Mouse (Mus musculus): ENCODE data around the gene Ptprh.
A peak's percentile ranks its signal among the peaks of the same experiment; 100 is the strongest.

Gene Ptprh

DNA sequence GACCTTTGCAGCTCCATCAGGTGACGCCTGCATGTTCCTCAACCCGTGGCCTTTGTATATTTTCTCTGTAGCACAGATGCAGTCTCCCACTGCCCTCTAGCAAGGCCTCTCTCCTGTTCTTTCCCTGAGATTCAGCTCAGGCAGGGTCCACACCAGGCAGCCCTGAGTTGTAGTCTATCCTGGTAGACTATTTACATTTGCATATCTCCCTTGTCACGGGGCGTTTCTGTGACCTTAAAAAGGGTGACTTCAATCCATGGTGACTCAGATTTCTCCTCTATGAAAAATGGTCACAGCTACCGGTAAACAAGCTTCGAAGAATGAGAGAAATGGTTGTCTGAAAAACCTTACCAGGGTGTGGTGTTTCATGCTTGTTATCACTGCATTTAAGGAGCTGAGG, at the start of gene Ptprh:
TSS of gene Ptprh (minus strand) at position 169 of the 400 bp plus-strand sequence.
- DNase-seq (ENCODE audit: low read depth, low spot score), result no peak

DNA sequence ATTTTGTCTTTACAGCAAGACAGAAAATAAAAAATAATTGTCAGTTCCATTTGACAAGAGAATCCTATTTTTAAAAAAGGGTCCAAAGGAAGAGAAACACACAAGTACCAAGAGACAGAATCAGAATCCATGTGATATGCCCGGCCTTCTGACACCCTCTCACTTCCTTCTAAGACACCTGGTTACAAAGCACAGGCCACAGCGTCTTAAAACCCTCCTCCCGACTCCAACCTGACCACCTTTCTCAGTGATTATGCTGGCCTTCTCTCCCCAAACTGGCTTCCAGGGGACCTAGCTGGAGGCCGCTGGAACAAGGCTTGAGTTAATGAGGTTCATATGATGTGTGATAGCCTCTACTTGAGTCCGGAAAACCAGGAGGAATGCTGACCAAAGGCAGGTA, 49.5 kb upstream of the Ptprh start:
- no peak for DNase-seq (ENCODE audit: low read depth, low spot score)

DNA sequence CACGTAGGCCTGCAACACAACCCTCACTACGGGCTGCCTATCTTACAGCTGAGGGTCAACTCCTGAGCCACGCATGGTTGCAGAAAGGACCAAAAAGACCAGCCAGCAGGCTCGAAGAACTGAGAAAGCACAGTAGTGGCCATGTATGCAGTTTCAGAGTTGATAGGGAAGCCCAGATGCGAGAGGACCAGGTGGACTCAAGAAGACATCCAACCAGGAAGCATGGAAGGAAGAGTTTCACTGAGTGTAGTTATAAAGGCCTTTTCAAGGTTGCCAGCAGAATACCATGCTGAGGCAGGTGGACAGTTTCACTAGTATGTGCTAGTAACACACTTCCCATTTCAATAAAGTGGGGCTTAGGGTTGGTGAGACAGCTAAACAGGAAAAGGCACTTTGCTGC, 48.9 kb upstream of the Ptprh start:
- DNase-seq (ENCODE audit: low read depth, low spot score), result no peak

DNA sequence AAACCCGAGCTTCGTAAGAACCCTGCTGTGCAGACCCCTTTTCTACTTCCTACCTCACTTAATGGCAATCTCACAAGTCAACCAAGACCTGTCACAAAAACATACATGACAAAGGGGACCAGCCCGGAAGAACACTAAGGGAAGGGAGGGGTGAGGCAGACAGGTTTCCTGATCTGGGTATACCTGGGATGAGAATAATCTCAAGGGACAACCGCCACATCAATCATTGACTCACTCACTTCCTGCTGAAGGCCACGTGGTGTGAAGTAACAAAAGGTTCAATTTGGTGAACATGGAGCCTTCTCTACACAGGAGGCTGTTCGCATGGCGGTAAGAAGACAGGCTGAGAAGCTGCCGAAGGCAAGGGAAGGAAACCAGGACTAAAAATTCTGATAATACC, 47.7 kb upstream of the Ptprh start:
- no peak for DNase-seq (ENCODE audit: low read depth, low spot score)

DNA sequence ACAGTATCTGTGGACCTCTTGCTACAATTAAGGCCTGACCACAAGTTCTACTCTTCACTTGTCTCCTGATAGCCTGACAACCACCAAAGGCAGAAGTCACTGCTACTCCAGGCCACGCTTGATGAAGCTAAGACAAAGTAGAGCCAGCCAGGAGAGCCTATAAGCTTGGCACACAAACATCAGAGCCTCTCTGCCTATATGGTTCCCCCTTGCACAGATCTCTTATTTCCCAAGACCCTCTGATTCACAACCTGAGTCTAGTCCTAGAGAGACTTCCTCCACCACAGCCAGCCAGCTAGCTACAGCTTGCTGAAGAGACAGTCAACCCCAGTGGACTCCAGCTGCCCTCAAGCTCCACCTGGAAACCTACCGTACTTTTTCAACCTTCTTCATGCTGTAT, 44.2 kb upstream of the Ptprh start:
- no peak for DNase-seq (ENCODE audit: low read depth, low spot score)

DNA sequence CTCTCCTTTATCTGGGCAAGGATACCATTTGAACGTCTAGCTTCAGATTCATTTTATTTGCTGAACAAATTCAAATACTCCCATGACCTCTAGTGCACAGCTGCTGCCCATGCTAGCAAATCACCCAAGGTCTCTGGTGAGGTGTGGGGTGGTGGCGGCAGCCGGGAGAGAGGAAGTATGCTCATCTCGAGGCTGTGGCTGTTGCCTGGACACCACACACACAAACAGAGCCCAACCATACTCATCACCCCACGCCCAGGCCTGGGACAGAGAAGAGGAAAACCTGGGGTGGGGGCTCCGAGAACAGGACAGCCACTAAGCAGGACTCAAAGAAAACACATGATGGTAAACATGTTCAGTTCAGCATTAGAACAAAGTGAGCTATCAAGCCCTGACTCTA, 43.5 kb upstream of the Ptprh start:
- DNase-seq (ENCODE audit: low read depth, low spot score), result no peak

DNA sequence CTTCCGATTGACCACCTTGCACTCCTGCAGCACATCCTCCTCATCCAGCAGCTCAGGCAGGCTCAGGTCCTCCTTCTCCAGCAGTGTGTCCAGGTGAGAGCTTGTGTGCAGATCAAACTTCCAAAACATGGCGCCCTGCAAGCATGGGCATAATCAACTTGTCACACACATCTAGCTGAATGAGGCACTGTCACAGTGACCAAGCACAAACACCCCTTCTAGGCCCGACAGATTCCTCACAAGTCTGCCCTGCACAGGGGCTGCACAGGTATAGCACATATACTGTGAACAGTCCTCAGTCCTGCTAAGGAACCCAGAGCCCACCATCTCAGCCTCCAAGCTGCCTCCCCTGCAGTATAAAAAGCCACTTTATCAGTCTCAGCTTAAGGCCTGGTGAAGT, 43.0 kb upstream of the Ptprh start:
- DNase-seq (ENCODE audit: low read depth, low spot score), result no peak

DNA sequence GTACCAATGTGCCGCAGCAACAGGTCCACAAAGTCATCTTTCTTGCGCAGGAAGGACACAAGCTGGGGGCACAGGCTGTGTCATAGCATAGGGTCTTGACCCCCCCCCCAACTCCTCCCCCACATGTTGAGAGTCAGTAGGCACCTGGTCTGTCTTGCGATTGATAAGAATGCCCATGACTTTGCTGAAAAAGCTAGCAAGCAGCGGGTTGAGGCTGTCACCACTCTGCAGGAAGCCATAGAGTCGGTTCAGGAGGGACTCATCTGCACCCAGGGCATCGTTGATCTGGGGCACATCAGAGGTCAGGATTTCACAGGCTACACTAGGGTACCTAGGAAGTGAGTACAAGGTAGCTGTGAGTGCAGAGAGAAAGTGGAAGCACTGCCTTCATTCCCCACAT, 39.4 kb upstream of the Ptprh start:
- DNase-seq (ENCODE audit: low read depth, low spot score), result no peak

- DNase-seq (ENCODE audit: low read depth, low spot score), result no peak
Measured at GRCm38 (mm10) chr7:4641956-4642355, 38.1 kb upstream of the Ptprh start.

DNA sequence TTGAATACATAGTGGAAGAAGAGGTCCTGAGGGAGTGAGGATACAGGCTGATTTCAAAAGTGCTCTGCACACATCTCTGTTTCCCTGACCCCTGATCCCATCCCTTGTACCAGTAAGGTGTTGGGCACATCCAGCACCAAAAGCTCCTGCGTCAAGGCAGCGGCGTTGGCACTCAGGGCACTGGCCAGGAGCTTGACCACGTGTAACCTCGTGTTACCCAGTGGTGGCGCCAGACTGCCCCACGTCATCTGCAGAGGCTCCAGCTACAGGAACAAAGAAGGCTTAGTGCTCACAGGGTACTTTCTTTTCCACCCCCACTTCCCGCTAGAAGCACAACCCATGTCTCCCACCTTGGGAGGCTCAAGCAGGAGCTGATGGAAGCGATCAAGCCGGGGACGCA, 37.3 kb upstream of the Ptprh start:
- DNase-seq (ENCODE audit: low read depth, low spot score), result no peak

DNA sequence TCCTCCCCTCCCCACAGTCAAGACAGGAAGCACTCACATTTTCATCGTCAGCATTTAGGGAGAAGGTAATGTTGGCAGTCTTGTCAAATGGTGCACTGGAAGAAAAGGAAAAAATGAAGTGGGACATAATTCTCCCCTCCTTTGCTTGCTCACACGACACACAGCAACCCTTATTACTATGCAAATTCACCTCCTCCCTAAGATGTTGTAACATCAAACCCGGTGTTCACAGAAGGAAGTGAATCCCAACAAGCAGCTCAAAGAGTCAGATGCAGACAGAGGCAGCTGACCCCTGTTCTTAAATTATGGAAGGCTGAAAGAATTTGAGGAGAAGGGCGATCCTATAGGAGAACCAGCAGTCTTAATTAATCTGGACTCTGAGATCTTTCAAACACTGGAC, 32.3 kb upstream of the Ptprh start:
- DNase-seq (ENCODE audit: low read depth, low spot score), result no peak

GRCm38 (mm10) chr7:4631031-4631430, 27.2 kb upstream of the Ptprh start, which contains the start of gene Tmem86b:
Gene Tmem86b, minus strand, starts transcription at chr7:4631422.
- peak; percentile 52 for DNase-seq (ENCODE audit: low read depth, low spot score)

DNA sequence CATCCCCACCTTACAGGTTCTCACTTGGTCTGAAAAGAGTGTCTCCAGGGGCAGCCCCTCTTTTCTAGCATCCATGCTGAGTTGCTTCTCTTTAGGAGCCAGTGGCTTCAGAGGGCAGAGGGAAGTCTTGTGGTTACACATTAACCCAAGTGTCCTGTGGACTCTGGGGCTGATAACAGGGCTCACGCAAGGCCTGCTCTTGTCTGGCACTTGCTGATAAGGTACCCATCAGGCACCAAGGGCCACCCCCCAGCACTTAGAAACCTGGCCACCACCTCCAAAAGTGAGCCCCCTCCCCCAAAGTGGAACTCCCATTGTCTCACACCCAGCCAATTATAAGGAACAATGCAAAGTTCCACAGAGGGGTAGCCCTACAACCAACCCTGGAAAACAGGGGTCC, 26.4 kb upstream of the Ptprh start:
- DNase-seq (ENCODE audit: low read depth, low spot score), result peak; percentile 80

DNA sequence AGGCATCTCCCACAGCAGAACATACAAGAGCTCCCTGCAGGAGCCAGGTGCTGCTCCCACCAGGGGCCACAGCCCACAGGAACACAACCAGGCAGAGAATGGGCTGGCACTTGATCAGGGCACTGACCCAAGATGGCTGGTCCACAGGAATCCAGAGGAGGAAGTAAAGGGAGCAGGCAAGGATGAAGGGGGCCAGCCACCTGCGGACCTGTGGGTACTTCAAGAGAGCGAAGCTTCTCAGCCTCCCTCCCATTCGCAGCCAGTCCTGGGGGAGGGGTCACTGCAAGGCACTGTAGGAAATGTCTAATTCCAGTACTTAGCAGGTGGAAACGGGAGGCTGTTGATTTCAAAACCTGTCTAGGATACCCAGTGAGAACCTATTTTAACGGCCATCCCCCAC, 25.7 kb upstream of the Ptprh start:
- no peak for DNase-seq (ENCODE audit: low read depth, low spot score)

DNA sequence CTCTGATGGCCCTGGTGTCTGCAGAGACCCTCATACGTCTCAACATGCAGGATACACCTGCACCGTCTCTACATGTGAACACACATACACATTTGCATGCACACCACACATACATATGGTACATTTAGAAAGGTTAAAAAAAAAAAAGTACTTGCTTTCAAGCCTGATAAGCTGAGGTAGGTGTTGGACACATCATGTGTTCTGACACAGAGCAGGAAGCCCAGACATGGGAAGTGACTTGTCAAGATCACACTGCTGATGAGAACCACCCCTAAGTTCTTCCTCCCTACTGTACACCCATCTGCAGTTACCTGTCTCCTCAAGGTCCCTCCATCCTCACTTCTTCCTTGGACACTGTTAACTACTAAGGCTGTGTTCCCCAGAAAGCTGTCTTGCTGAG, 22.1 kb upstream of the Ptprh start:
- no peak for DNase-seq (ENCODE audit: low read depth, low spot score)

DNA sequence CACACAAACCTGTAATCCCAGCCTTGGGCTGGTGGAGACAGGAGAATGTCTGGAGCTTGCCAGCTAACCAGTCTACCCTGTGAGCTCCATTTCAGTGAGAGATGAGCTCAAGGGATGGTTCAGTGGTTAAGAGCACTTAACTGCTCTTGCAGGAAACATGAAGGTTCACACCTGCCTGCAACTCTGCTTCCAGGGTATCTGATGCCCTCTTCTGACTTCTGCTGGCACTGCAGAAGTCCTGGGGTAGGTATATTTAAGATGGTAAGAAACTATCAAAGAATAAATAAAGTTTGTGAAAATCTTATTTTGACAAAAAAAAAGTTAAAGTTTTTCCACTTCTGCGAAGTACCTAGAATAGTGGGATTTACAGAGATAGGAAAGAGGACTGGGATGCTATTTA, 20.5 kb upstream of the Ptprh start:
- no peak for DNase-seq (ENCODE audit: low read depth, low spot score)

- no peak for DNase-seq (ENCODE audit: low read depth, low spot score)
Measured at GRCm38 (mm10) chr7:4623544-4624189, 19.8 kb upstream of the Ptprh start.

- DNase-seq (ENCODE audit: low read depth, low spot score), result no peak
Measured at GRCm38 (mm10) chr7:4619979-4620378, 16.1 kb upstream of the Ptprh start.

DNA sequence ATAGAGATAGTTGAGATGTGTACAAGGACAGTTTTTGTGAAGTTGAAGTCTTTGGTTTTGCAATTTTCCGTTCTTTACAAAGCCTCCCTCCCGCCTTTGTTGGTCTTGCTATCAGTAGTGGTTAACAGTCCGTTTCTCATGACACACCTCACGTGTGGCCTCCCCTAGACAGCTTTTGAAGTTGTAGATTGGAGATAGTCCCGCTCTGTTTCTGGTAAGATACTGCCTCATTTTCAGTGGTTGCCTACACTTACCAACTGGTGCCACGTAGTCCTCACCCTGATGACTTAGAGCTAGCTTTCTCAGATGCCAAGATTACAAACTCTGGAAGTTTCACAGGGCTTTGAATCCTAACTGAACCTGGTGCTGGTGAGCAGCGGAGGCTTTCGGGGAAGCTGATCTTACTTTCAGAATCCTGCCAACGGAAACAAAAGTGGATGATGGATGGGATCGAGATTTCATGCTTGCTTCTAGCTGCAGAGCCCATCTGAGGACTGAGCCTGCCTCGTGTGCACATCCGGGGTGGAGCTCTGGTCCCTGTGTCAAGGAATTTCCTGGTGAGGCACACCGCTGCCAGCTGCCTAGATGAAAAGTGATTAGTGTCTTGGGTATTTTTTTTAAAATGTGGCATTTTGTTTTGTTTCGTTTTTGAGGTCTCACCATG, 10.0 kb upstream of the Ptprh start:
- no peak for DNase-seq (ENCODE audit: low read depth, low spot score)

GRCm38 (mm10) chr7:4612956-4613355, 9.1 kb upstream of the Ptprh start:
- DNase-seq (ENCODE audit: low read depth, low spot score), result no peak

GRCm38 (mm10) chr7:4612386-4612785, 8.5 kb upstream of the Ptprh start:
- no peak for DNase-seq (ENCODE audit: low read depth, low spot score)

GRCm38 (mm10) chr7:4611921-4612341, 8.1 kb upstream of the Ptprh start:
- DNase-seq (ENCODE audit: low read depth, low spot score), result no peak

- DNase-seq (ENCODE audit: low read depth, low spot score), result no peak
Measured at GRCm38 (mm10) chr7:4611511-4611910, 7.7 kb upstream of the Ptprh start.

DNA sequence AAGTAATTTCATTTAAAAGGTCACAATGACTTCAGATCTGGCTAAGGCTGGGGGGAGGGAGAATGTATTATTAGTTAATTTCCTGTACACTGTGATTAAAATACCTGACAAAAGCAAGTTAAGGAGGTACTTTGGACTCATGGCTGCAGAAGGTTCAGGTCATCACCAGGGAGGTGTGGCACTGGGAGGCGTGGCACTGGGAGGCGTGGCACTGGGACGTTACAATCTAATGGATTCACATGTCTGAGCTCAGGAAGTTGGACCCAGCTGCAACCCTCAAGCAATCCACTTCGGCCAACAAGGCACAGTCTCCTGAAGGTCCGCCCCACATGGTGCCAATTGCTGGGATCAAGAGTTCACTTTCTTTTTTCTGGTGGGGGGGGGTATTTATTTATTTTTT, 4.2 kb upstream of the Ptprh start:
- DNase-seq (ENCODE audit: low read depth, low spot score), result no peak
